Mouse (Mus musculus) inflammation-experienced regulatory T-cells (primary cell): ENCODE results near the gene Mosmo. TPM values are rescaled to one million over a fixed set of nuclear protein-coding genes. Genes with fewer than 3 reads are reported as not detected.

Experiments used
- polyA plus RNA-seq, 2 experiments: library from polyadenylated mRNA; unstranded; fragments of 100-300 nt; shearing (Covaris generic); gene quantifications; one replicate each; pipeline ENCODE4 v1.2.1; 2017

Mosmo gene
- polyA plus RNA-seq, result 10 to 100 TPM in 1 of 2 experiments, 1 to 10 TPM in 1; 6.7 to 16.4 TPM

GRCm38 (mm10) chr7:120677001-120677643, at the start of gene Mosmo:
Gene Mosmo (plus strand): TSS chr7:120677618.

GRCm38 (mm10) chr7:120634711-120635361, 42.6 kb upstream of the Mosmo start, which contains the start of gene Uqcrc2:
Gene Uqcrc2 (plus strand): TSS chr7:120635176.

GRCm38 (mm10) chr7:120670153-120670875, 7.1 kb upstream of the Mosmo start, which contains the start of gene Pdzd9:
Gene Pdzd9 (minus strand): TSS chr7:120670343.

GRCm38 (mm10) chr7:120739018-120739417, 61.6 kb downstream of the Mosmo start, which contains the start of gene Vwa3a:
Gene Vwa3a (plus strand): TSS chr7:120739318.

Other genes with a start within 250 kb of the Mosmo start
- 100 to 1,000 TPM; 146 to 154 TPM for gene Uqcrc2, start 42.4 kb upstream of the Mosmo start, polyA plus RNA-seq
- under 1 TPM; 0.29 to 0.84 TPM for gene Pdzd9, start 7.3 kb upstream of the Mosmo start, polyA plus RNA-seq
- 1 to 10 TPM in 1 of 2 experiments, under 1 TPM in 1; 0.49 to 3.2 TPM for gene Vwa3a, start 61.7 kb downstream of the Mosmo start, polyA plus RNA-seq
- gene Gm5737, start 134.7 kb downstream of the Mosmo start, polyA plus RNA-seq, result under 1 TPM in 1 of 2 experiments, not detected in 1; 0.51 TPM
- 1 to 10 TPM; 7.0 to 7.2 TPM for gene Eef2k, start 165.2 kb downstream of the Mosmo start, polyA plus RNA-seq
- gene Polr3e, start 240.1 kb downstream of the Mosmo start, polyA plus RNA-seq, result 10 to 100 TPM; 32.1 to 50.3 TPM